Mouse (Mus musculus) intestine, embryonic 15.5 days (tissue): ENCODE measurements around the gene Clps. TPM values are rescaled to one million over a fixed set of nuclear protein-coding genes. Genes with fewer than 3 reads are reported as not detected.
A peak's percentile ranks its signal among the peaks of the same experiment; 100 is the strongest.
"Not testable (repeated sequence)": the region's sequence is repeated elsewhere in the genome, so short reads cannot be mapped to it uniquely, and the experiment has no call there.

Source experiments
- ATAC-seq: fragments of 200-750 bp; cut with Nextera tagmentation; 2 replicates; pipeline ENCODE4 v1.8.0; 2017; ENCODE audit warnings: moderate TSS enrichment, moderate library complexity
- H3K27ac ChIP-seq: fragments of 300-500 bp; sonication (generic); 2 replicates; pipeline ENCODE4 v1.5.1; 2015; ENCODE audit warnings: mild to moderate bottlenecking, inconsistent platforms
- H3K27me3 ChIP-seq: fragments of 300-500 bp; sonication (generic); replicated peaks from 2 replicates; pipeline ENCODE4 v1.6.1; 2015; ENCODE audit warnings: inconsistent platforms
- H3K36me3 ChIP-seq: fragments of 300-500 bp; sonication (generic); 2 replicates; pipeline ENCODE4 v1.6.1; 2015; ENCODE audit warnings: inconsistent platforms
- H3K4me1 ChIP-seq: fragments of 300-500 bp; sonication (generic); replicated peaks from 2 replicates; pipeline ENCODE4 v1.6.1; 2015; ENCODE audit warnings: inconsistent platforms
- H3K4me2 ChIP-seq: fragments of 300-500 bp; sonication (generic); replicated peaks from 2 replicates; pipeline ENCODE4 v1.6.1; 2015; ENCODE audit warnings: mild to moderate bottlenecking, inconsistent platforms
- H3K4me3 ChIP-seq: fragments of 300-500 bp; sonication (generic); replicated peaks from 2 replicates; pipeline ENCODE4 v1.5.1; 2015; ENCODE audit warnings: inconsistent platforms
- H3K9ac ChIP-seq: fragments of 300-500 bp; sonication (generic); 2 replicates; pipeline ENCODE4 v1.6.1; 2015; ENCODE audit warnings: inconsistent platforms
- H3K9me3 ChIP-seq: fragments of 300-500 bp; sonication (generic); 2 replicates; pipeline ENCODE4 v1.6.1; 2016; ENCODE audit warnings: inconsistent platforms
- WGBS: fragments of 180-500 bp; shearing (Covaris S2); methylation state at CpG from one replicate; pipeline ENCODE4 v1.1.7; 2015; 5-methylcytosine and 5-hydroxymethylcytosine counted together
- polyA plus RNA-seq: library from polyadenylated mRNA; unstranded; fragments of >200 nt; fragmentation: Nextera tagmentation; extraction: Ambion mirVana; gene quantifications from 2 replicates; pipeline ENCODE4 v1.2.1, GENCODE M21; 2015

The Clps gene
- polyA plus RNA-seq, 1 experiment from 2014 or later = 958 TPM

DNA sequence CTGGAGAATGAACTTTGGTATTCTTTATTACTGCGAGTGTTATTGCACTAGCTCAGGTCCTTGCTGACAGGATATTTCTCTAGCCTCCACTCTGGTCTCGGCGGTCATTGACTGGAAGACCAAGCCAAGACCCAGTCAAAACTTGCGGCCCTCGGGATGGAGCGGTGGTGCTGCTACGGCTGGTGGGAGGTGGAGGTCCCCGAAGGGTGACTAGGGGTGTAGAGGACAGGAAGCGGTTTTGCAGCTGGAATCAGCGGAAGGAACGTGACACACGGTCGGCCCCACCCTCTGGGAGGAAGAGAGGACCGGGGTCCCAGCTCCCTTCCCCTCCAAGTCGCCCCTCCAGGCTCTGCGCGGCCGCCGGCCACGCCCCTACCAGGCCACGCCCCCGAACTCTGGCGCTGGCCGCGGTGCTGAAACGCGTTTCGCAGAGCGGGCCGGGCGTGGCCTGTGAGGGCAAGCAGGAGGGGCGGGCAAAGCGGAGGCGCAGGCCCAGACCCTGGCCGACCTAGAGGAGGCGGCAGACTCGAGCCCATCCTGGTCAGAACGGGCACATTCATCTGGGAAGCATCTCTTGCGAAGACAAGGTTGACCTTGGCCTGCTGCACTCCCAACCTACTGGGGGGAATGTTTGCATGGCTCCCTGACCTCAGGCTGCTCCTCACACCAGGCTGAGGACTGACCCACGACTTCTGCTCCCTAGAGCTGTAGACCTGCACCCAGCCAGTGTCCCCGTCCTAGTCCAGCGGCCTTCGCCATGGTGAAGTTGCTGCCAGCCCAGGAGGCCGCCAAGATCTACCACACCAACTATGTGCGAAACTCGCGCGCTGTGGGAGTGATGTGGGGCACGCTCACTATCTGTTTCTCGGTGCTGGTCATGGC lies 14.9 kb upstream of the Clps start, which contains the start of gene Lhfpl5:
Gene Lhfpl5 (plus strand): TSS at position 398 of the 882 bp plus-strand sequence.
- H3K4me3 ChIP-seq = peak within 1 kb of the TSS; percentile 30
- H3K36me3 ChIP-seq = no peaks in the 10 kb centered on the region
- peak; percentile 90 for ATAC-seq
- H3K27me3 ChIP-seq = no peaks in the 10 kb centered on the region
- peaks cover 11% of the 10 kb centered on the region for H3K4me1 ChIP-seq
- 11% methylated on average over 50 of the region's 50 CpGs for WGBS
- no peaks in the 10 kb centered on the region for H3K9me3 ChIP-seq
- no peak within 1 kb of the TSS for H3K27ac ChIP-seq
- no peak within 1 kb of the TSS for H3K9ac ChIP-seq
- H3K4me2 ChIP-seq = peak within 1 kb of the TSS; percentile 75

DNA sequence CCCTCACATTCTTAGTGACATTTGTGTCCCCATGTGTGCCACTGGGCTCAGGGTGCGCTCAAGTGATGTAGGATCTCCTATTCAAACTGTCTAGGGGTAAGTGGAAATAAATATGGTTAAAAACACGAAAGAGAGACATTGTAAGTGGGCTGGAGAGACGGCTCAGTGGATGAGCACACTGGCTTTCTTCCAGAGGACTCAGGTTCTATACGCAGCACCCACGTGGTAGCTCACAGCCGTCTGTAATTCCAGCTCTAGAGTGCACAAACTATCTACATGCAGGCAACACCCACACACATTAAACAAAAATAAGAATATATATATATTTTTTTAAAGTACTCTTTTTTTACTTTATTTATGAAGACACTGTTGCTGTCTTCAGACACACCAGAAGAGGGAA lies 12.4 kb upstream of the Clps start:
- Histone ChIP-seq H3K9me3 (no peaks in the 10 kb centered on the region), H3K4me3 (no peak overlapping the region), H3K4me2 (no peak overlapping the region), H3K36me3 (no peaks in the 10 kb centered on the region), H3K27ac (no peak overlapping the region), H3K4me1 (peaks cover 11% of the 10 kb centered on the region), H3K27me3 (no peaks in the 10 kb centered on the region), H3K9ac (no peak overlapping the region)
- no peak for ATAC-seq
- 81% methylated on average over 6 of the region's 6 CpGs for WGBS

DNA sequence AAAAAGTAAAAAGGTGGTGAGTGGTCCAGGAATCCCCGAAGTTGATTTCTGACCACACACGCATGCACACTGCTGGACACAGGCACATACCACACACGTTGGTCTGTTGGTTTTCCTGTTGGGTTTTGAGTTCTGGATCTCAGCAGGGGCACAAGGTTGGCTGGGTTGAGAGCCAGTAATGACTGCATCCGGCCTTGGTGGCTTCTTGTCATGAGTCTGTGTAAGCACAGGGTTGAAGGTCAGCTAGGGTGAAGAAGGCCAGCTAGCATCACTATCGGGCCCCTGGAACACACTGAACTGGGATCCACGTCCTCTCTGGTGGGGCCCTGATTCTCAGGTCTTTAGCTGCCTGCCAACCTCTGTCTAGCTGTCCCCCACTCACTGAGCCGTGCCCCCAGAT lies 12.0 kb upstream of the Clps start:
- Histone ChIP-seq H3K9me3 (no peaks in the 10 kb centered on the region), H3K27me3 (no peaks in the 10 kb centered on the region), H3K4me3 (no peak overlapping the region), H3K27ac (no peak overlapping the region), H3K4me2 (no peak overlapping the region), H3K9ac (no peak overlapping the region), H3K36me3 (no peaks in the 10 kb centered on the region), H3K4me1 (peaks cover 11% of the 10 kb centered on the region)
- WGBS = 85% methylated on average over 7 of the region's 7 CpGs
- ATAC-seq = no peak

DNA sequence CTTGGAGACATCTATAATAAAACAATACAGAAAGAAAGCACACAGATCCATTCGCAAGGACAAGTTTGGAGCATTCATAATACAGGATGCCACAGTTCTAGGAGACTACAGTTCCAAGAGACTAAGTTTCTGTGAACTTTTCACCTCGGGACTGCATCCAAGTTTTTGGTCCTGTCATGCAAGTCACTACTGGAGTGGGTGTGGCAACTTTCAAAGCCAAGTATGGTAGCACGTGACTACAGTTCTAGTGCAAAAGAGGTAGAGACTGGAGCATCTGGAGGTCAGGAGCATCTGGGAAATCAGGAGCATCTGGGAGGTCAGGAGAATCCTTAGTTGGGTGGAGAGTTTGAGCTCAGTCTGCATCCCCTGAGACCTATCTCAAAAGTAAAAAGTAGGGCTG lies 11.3 kb upstream of the Clps start:
- H3K4me1 ChIP-seq = peaks cover 11% of the 10 kb centered on the region
- ATAC-seq = no peak
- no peak overlapping the region for H3K9ac ChIP-seq
- H3K36me3 ChIP-seq = no peaks in the 10 kb centered on the region
- H3K4me2 ChIP-seq = no peak overlapping the region
- H3K27me3 ChIP-seq = no peaks in the 10 kb centered on the region
- no peak overlapping the region for H3K27ac ChIP-seq
- WGBS = 76% methylated on average over 3 of the region's 3 CpGs
- H3K9me3 ChIP-seq = no peaks in the 10 kb centered on the region
- no peak overlapping the region for H3K4me3 ChIP-seq

DNA sequence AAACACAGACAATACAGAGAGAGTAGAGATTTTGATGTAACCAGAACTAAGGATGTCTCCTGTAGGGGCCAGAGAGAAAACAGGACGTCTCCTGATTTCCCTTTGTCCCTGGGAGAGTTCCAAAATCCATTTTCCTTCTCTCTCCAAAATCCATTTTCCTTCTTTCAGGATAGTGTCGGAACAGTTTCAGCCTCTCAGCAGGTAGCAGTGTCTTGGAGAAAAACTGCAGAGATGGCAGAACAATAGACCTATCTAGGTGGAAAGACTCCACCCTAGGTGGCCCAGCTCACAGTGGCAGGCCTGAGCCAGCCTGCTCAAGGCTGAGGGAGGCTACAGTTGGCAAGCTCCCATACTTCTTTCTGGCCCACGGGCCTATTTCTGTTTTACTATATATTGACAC lies 7.0 kb upstream of the Clps start:
- no peak for ATAC-seq
- no peak overlapping the region for H3K27ac ChIP-seq
- no peaks in the 10 kb centered on the region for H3K4me1 ChIP-seq
- no peak overlapping the region for H3K9ac ChIP-seq
- WGBS = 51% methylated on average over 3 of the region's 3 CpGs
- no peaks in the 10 kb centered on the region for H3K9me3 ChIP-seq
- no peaks in the 10 kb centered on the region for H3K36me3 ChIP-seq
- no peak overlapping the region for H3K4me2 ChIP-seq
- no peaks in the 10 kb centered on the region for H3K27me3 ChIP-seq
- H3K4me3 ChIP-seq = no peak overlapping the region

DNA sequence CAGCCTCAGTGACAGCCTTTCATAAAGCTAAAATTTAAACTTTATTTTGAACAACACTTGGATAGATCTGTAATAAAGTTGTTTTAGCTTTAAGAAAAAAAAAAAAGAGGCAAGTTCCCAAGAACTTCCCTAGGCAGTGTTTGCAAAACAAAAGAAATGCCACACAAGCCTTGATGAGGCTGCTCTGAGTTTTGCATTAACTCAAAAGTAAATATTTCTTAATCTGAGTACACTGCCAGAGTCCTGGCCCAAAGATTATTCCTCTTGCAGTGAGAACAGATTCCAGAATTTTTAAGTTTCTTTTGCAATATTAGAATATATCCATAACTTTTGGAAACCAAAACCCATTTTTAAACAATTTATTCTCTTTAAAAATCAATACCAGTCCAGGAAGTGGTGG lies 4.6 kb upstream of the Clps start:
- no peak for ATAC-seq
- no peak overlapping the region for H3K4me2 ChIP-seq
- H3K4me3 ChIP-seq = no peak overlapping the region
- no peak overlapping the region for H3K27ac ChIP-seq
- H3K9me3 ChIP-seq = no peaks in the 10 kb centered on the region
- no peaks in the 10 kb centered on the region for H3K36me3 ChIP-seq
- no peak overlapping the region for H3K9ac ChIP-seq
- no peaks in the 10 kb centered on the region for H3K4me1 ChIP-seq
- H3K27me3 ChIP-seq = no peaks in the 10 kb centered on the region

DNA sequence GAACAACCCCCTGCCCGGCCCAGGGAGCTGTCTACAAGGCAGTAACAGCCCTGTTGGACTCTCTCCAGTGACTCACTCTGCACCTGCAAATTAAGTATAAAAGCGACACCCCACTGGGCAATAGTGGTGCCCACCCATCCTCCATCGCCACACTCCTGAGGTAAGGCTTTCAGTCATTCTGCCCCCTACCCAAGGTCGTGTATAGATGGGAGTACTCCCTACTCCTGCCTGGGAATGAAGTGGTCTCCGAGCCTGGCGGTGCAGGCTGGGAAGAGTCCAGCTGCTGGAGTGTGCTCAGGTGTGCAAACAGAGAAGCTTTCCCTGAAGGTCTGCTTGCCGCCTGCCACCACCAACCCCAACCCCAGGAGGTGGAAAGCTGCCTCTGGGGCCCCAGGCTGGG lies 1.0 kb upstream of the Clps start:
- no peak overlapping the region for H3K27ac ChIP-seq
- ATAC-seq = peak; percentile 46
- H3K4me2 ChIP-seq = no peak overlapping the region
- H3K4me3 ChIP-seq = no peak overlapping the region
- H3K36me3 ChIP-seq = no peaks in the 10 kb centered on the region
- no peak overlapping the region for H3K9ac ChIP-seq
- no peaks in the 10 kb centered on the region for H3K27me3 ChIP-seq
- WGBS = 48% methylated on average over 7 of the region's 7 CpGs
- peaks cover 2% of the 10 kb centered on the region; the same call in 1 of the 2 replicates for H3K4me1 ChIP-seq
- H3K9me3 ChIP-seq = no peaks in the 10 kb centered on the region

DNA sequence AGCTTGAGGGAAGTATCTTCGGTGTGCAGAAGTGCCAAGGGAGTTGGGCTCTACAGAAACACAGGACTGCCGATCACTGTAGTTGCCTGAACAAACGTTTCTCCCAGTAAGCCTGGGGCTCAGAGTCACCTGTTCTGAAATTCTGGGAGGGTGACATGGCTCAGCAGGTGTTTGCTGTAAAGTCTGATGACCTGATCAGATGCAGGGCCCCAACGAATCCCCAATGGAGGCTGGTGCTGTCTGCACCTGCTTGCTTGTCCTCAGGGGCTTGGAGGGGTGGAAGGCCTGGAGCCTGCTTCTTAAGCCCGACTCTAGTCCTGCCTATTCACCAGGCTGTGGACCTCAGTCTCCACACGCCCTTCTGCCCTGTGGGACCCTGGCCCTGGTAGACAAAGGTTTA lies 2.8 kb downstream of the Clps start:
- no peaks in the 10 kb centered on the region for H3K27me3 ChIP-seq
- no peaks in the 10 kb centered on the region for H3K36me3 ChIP-seq
- H3K9ac ChIP-seq = no peak overlapping the region
- no peak overlapping the region for H3K27ac ChIP-seq
- no peak for ATAC-seq
- no peaks in the 10 kb centered on the region for H3K9me3 ChIP-seq
- WGBS = 66% methylated on average over 6 of the region's 6 CpGs
- no peak overlapping the region for H3K4me2 ChIP-seq
- peaks cover 11% of the 10 kb centered on the region; the same call in 1 of the 2 replicates for H3K4me1 ChIP-seq
- H3K4me3 ChIP-seq = no peak overlapping the region

DNA sequence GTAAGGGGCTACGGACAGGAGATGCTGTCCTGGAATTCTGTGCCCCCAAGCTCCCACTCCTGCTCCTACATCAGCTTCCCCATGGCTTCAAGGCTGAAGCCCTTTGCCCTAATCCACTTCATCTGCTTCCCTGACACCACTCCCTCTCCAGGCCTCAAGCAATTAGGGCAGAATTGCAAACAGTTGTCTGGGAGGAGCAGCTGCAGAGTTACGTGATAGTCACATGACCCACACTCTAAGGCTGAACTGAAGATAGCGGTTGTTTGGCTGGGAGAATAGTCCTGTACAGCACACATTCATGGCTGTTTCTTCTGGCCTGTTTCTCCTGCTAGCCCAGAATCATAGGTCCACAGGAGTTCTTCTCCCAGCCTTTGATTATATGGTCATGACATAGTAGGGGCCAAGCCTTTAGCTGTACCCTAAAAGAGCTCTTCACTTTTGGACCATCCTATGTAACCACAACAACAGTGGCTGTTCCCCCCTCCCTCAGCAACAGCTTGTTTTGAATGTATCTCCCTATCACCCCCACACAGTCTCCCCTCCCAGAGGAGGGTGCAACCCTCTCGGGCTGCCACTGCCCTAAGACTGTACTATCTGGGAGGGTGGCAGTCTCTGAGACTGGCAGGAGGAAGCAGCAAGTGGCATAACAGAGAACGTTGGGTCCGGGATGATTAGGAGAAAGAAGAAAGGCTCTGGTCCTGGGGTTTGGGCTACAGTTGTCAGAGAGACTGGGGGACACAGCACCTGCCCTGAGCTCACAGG lies 3.8 kb downstream of the Clps start:
- 46% methylated on average over 6 of the region's 6 CpGs for WGBS
- ATAC-seq = peak; percentile 73
- H3K27ac ChIP-seq = no peak overlapping the region

DNA sequence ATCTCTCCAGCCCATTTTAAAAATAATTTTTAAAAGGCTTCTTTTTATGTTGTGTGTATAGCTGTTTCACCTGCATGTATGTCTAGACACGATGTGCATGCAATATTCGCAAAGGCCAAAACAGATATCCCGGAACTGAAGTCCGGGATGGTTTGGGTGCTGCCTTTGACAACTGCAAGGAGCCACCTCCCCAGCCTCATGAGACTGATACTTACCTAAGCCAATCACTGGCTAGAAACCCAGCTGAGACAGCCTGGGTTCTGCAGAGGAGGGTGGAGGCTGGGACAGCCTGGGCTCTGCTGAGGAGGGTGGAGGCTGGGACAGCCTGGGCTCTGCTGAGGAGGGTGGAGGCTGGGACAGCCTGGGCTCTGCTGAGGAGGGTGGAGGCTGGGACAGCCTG lies 6.5 kb downstream of the Clps start:
- H3K27ac ChIP-seq, H3K27me3 ChIP-seq, H3K36me3 ChIP-seq, H3K9me3 ChIP-seq, H3K9ac ChIP-seq, ATAC-seq, H3K4me3 ChIP-seq, H3K4me2 ChIP-seq: not testable (repeated sequence)
- 91% methylated on average over 4 of the region's 4 CpGs for WGBS
- H3K4me1 ChIP-seq = peaks cover 11% of the 10 kb centered on the region; the same call in 1 of the 2 replicates

More for the DNA sequence above, 3.8 kb downstream of the Clps start:
- peaks cover 11% of the 10 kb centered on the region; the same call in 1 of the 2 replicates for H3K4me1 ChIP-seq
- no peak overlapping the region for H3K4me3 ChIP-seq
- H3K9ac ChIP-seq = no peak overlapping the region
- H3K4me2 ChIP-seq = no peak overlapping the region
- no peaks in the 10 kb centered on the region for H3K36me3 ChIP-seq
- no peaks in the 10 kb centered on the region for H3K27me3 ChIP-seq
- no peaks in the 10 kb centered on the region for H3K9me3 ChIP-seq

DNA sequence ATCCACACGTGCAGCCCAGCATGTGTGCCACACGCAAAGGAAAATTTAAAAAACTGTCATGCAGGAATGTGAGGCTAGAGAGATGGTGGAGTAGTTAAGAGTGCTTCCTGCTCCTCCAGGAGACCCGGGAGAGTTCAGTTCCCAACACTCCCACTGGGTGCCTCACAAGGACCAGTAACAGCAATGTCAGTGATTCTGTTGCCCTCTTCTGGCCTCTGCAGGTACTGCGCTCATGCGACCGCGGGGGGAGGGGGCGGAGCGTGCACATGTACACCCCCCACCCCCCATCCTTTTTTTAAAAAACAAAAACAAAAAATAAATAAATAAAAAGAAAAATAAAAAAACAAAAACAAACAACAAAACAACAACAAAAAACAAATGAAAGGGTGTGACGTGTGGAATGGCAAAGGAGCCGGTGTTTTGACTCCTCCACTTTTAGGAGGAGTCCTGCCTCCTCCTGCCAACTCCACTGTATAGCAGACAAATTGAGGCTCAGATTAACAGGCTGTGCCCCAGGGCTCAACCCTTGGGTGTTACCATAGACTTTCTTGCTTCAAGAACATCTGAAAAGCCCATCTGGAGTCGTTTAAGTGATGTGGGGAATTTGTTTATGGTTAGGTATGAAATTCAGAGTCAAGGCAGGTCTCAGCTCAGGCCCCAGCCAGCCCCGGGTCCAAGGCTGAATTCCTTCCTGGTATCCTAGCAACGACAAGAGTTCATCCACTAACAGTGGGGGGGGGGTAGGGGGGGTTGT lies 7.3 kb downstream of the Clps start:
- WGBS = 4% methylated on average over 14 of the region's 14 CpGs
- Histone ChIP-seq H3K27me3 (no peaks in the 10 kb centered on the region), H3K27ac (no peak overlapping the region), H3K9ac (no peak overlapping the region), H3K4me1 (peaks cover 11% of the 10 kb centered on the region; the same call in 1 of the 2 replicates), H3K9me3 (no peaks in the 10 kb centered on the region), H3K36me3 (no peaks in the 10 kb centered on the region), H3K4me2 (no peak overlapping the region), H3K4me3 (no peak overlapping the region)
- ATAC-seq = peak; percentile 35; the same call in 1 of the 2 replicates

DNA sequence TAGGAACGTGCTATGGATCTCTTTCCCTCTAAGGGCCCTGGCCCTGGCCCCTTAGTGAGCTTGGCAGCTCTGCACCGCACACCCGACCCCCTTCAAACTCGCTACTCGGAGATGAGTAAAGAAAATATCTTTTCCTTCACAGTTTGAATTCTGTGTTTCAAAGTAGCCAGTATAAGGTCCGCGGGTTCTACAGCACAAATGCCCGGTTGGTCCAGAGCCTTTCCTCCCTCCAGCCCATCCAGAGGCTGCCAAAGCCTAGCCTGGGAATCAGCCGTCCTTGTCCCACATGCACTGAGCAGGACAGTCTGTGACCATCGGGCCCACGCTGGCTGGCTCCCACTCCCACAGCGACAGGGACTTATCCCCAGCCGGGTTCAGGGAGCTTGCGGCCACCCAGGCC lies 11.5 kb downstream of the Clps start, which contains the start of gene Clpsl2:
Gene Clpsl2 (plus strand): TSS at position 301 of the 400 bp plus-strand sequence.
- WGBS = 80% methylated on average over 14 of the region's 14 CpGs
- no peaks in the 10 kb centered on the region for H3K36me3 ChIP-seq
- no peaks in the 10 kb centered on the region for H3K9me3 ChIP-seq
- no peak within 1 kb of the TSS for H3K4me2 ChIP-seq
- ATAC-seq = no peak
- H3K9ac ChIP-seq = no peak within 1 kb of the TSS
- H3K27me3 ChIP-seq = no peaks in the 10 kb centered on the region
- no peak within 1 kb of the TSS for H3K4me3 ChIP-seq
- 0 out of 2 replicates have a peak, but pooled peaks cover 2% of the 10 kb centered on the region for H3K4me1 ChIP-seq
- no peak within 1 kb of the TSS for H3K27ac ChIP-seq
